Mouse (Mus musculus) embryonic facial prominence, embryonic 14.5 days (tissue): Measurements from ENCODE around the gene Fbp1. TPM values are rescaled to one million over a fixed set of nuclear protein-coding genes. Genes with fewer than 3 reads are reported as not detected.
"Not testable (repeated sequence)": the region's sequence is repeated elsewhere in the genome, so short reads cannot be mapped to it uniquely, and the experiment has no call there.

Source experiments
- ATAC-seq: fragments of 200-750 bp; cut with Nextera tagmentation; 2 replicates; pipeline ENCODE4 v1.8.0; 2017; ENCODE audit warnings: low read depth, moderate number of reproducible peaks, moderate TSS enrichment
- DNase-seq: peaks from one replicate; pipeline ENCODE4 v3.0.0-alpha.2; 2015; ENCODE audit warnings: low spot score
- H3K27ac ChIP-seq: fragments of 300-500 bp; sonication (generic); replicated peaks from 2 replicates; pipeline ENCODE4 v1.5.1; 2014; ENCODE audit warnings: low read depth, mild to moderate bottlenecking, low read length, moderate library complexity
- H3K27me3 ChIP-seq: fragments of 300-500 bp; sonication (generic); replicated peaks from 2 replicates; pipeline ENCODE4 v1.6.1; 2014; ENCODE audit warnings: low read length; ENCODE audit not compliant: control insufficient read depth, insufficient read depth
- H3K36me3 ChIP-seq: fragments of 300-500 bp; sonication (generic); 2 replicates; pipeline ENCODE4 v1.6.1; 2014; ENCODE audit warnings: low read length, mixed read lengths; ENCODE audit not compliant: control insufficient read depth, insufficient read depth
- H3K4me1 ChIP-seq: fragments of 300-500 bp; sonication (generic); 2 replicates; pipeline ENCODE4 v1.6.1; 2014; ENCODE audit warnings: antibody characterized with exemption, low read length; ENCODE audit not compliant: control insufficient read depth, insufficient read depth
- H3K4me2 ChIP-seq: fragments of 300-500 bp; sonication (generic); 2 replicates; pipeline ENCODE4 v1.6.1; 2014; ENCODE audit warnings: low read depth, mild to moderate bottlenecking, low read length, moderate library complexity, mixed read lengths
- H3K4me3 ChIP-seq: fragments of 300-500 bp; sonication (generic); 2 replicates; pipeline ENCODE4 v1.5.1; 2014; ENCODE audit warnings: low read depth, mild to moderate bottlenecking, low read length
- H3K9ac ChIP-seq: fragments of 300-500 bp; sonication (generic); 2 replicates; pipeline ENCODE4 v1.6.1; 2014; ENCODE audit warnings: low read depth, mild to moderate bottlenecking, low read length, moderate library complexity, mixed read lengths
- H3K9me3 ChIP-seq: fragments of 300-500 bp; sonication (generic); 2 replicates; pipeline ENCODE4 v1.6.1; 2016; ENCODE audit warnings: low read length; ENCODE audit not compliant: control insufficient read depth
- WGBS: fragments of 180-500 bp; shearing (Covaris S2); extraction: QIAGEN DNeasy Blood & Tissue Kit; methylation state at CpG from one replicate; pipeline ENCODE4 v1.1.7; 2014; 5-methylcytosine and 5-hydroxymethylcytosine counted together
- polyA plus RNA-seq: library from polyadenylated mRNA; unstranded; fragments of >200 nt; fragmentation: Nextera tagmentation; extraction: Ambion mirVana; gene quantifications from 2 replicates; pipeline ENCODE4 v1.2.1, GENCODE M21; 2014

Gene Fbp1
- 1.2 and 2.0 TPM in 2 replicates for polyA plus RNA-seq

DNA sequence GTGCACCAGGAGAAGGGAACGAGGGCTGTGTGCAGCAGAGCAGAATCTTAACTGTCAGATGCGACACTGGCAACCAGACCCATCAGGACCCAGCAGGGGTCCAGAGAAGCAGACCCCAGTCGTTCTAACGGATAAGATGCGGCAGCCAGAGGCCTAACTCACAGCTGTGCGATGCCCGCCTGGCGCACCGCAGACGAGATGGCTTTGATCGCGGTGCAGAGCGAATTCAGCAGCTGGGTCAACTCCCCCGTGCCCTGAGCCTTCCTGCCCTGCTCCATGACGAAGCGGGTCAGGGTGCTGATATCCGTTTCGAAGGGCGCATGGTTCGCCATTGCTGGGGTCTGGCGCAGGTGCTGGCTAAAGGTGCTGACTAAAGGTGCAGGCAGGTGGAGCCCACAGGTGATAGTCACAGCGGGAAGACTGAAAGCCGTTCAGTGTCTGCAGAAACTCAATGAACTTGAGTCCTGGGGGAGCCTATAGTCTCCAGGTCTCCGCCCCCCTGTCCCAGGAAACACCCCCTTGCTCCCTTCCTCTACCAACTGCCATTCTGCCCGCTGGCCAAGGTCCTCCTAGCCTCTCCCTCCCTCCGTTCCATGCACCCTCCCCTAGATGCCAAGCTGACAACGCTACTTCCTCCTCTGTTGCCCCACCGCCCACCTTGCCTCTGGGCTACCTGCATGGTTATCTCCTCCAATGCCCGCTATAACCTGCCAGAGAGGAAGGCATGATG is at the start of gene Fbp1:
Fbp1 (minus strand) TSS at position 571 of the 730 bp plus-strand sequence.
- peaks cover 37% of the 10 kb centered on the region for H3K27me3 ChIP-seq
- H3K27ac ChIP-seq, result no peak within 1 kb of the TSS
- peaks cover 4% of the 10 kb centered on the region for H3K4me1 ChIP-seq
- H3K9ac ChIP-seq, result 0 out of 2 replicates have a peak within 1 kb of the TSS, but pooled peaks have one; percentile 41
- H3K4me2 ChIP-seq, result peak within 1 kb of the TSS; percentile 50
- 4% methylated on average over 27 of the region's 29 CpGs for WGBS
- ATAC-seq (no peak), DNase-seq (no peak)
- H3K36me3 ChIP-seq, result no peaks in the 10 kb centered on the region
- peak within 1 kb of the TSS; percentile 26 for H3K4me3 ChIP-seq
- no peaks in the 10 kb centered on the region for H3K9me3 ChIP-seq

DNA sequence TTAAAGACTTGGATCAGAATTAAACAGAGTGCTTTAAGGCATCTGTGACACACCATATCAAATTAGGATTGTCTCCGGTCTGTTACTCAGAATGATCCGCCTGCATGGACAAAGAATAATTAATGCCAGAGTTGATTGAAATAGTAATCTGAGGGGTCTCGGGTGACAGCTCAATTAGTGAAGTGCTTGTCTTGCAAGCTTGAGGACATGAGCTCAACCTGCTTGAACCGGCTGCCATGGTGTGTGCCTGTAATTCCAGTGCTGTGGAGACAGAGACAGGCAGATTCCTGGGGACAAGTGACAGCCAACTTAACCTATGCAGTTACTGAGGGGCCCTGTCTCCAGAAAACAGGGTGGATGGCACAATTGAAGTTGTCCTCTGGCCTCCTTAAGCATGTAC is 44.4 kb upstream of the Fbp1 start:
- no peak for ATAC-seq
- no peak for DNase-seq
- Histone ChIP-seq H3K27ac (no peak overlapping the region), H3K27me3 (no peaks in the 10 kb centered on the region), H3K36me3 (no peaks in the 10 kb centered on the region), H3K4me1 (no peaks in the 10 kb centered on the region), H3K4me3 (no peak overlapping the region), H3K9ac (no peak overlapping the region), H3K4me2 (no peak overlapping the region), H3K9me3 (no peaks in the 10 kb centered on the region)
- 43% methylated on average over 4 of the region's 4 CpGs for WGBS

DNA sequence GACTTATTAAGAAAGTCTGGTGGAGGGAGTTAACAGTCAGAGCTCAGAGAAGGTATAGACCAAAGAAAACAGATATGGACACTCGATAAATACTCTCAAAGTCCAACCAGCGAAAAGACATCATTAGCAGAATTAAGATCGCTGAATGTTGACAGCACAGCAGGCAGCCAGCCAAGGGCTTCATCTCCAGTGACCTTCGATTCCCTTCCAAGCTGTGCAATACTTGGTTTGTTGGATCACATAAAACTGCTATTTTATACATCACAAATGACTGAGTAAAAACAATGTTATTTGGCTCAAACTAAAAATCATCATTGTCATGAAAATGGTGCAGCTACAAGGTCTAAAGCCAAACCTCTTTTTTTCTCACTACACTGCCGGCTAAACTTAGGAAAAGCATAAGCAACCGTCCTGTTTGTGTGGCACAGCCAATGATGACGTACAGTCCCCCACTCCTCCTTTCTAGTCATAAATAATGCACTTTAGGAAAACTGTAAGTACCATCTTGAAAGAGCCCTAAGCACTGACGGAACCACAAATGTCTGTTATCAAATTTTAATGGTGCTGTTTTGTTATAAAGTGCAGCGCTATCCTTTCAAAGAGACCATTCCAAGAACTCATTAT is 41.8 kb upstream of the Fbp1 start:
- no peak overlapping the region for H3K9ac ChIP-seq
- no peak overlapping the region for H3K27ac ChIP-seq
- no peak overlapping the region for H3K4me3 ChIP-seq
- DNase-seq, result no peak
- no peak for ATAC-seq
- 72% methylated on average over 9 of the region's 9 CpGs for WGBS
- H3K9me3 ChIP-seq, result no peaks in the 10 kb centered on the region
- no peak overlapping the region for H3K4me2 ChIP-seq
- no peaks in the 10 kb centered on the region for H3K27me3 ChIP-seq
- H3K36me3 ChIP-seq, result no peaks in the 10 kb centered on the region
- no peaks in the 10 kb centered on the region for H3K4me1 ChIP-seq

- H3K27me3 ChIP-seq, ATAC-seq, H3K27ac ChIP-seq, H3K9ac ChIP-seq, H3K9me3 ChIP-seq, H3K36me3 ChIP-seq, H3K4me1 ChIP-seq, H3K4me2 ChIP-seq, DNase-seq, H3K4me3 ChIP-seq: not testable (repeated sequence)
- WGBS, result 92% methylated on average over 3 of the region's 3 CpGs
Measured at GRCm38 (mm10) chr13:62929144-62929543, 41.1 kb upstream of the Fbp1 start.

DNA sequence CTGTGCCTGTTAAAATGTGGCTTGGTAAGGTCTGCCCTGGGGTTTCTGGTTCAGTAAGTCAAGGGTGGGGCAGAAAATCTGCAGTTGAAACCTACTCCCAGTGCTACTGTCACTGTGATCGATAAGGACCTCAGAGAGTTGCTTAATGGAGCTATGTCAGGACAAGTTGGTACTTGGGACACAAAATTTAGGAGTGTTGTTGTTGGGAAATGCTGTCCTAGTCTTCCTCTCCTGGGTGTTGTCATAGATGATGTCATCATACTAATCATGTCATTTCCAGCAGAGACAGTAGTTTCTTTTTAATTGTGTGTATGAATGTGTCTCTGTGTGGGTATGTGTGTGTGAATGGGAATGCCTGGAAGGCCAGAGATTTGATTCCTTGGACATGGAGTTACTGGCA is 39.4 kb upstream of the Fbp1 start:
- no peak overlapping the region for H3K27ac ChIP-seq
- no peak overlapping the region for H3K9ac ChIP-seq
- H3K4me2 ChIP-seq, result no peak overlapping the region
- no peaks in the 10 kb centered on the region for H3K9me3 ChIP-seq
- H3K4me1 ChIP-seq, result peaks cover 15% of the 10 kb centered on the region
- no peak overlapping the region for H3K4me3 ChIP-seq
- no peak for ATAC-seq
- no peaks in the 10 kb centered on the region for H3K36me3 ChIP-seq
- 81% methylated on average over 1 of the region's 1 CpGs for WGBS
- no peak for DNase-seq
- H3K27me3 ChIP-seq, result no peaks in the 10 kb centered on the region

GRCm38 (mm10) chr13:62926479-62926878 is 38.4 kb upstream of the Fbp1 start:
- Histone ChIP-seq H3K4me2 (no peak overlapping the region), H3K27me3 (no peaks in the 10 kb centered on the region), H3K4me1 (peaks cover 15% of the 10 kb centered on the region), H3K9me3 (no peaks in the 10 kb centered on the region), H3K27ac (no peak overlapping the region), H3K36me3 (no peaks in the 10 kb centered on the region), H3K4me3 (no peak overlapping the region), H3K9ac (no peak overlapping the region)
- WGBS, result 62% methylated on average over 1 of the region's 1 CpGs
- peak; percentile 34; the same call in 1 of the 2 replicates for ATAC-seq
- peak; percentile 64 for DNase-seq

- WGBS, result 54% methylated on average over 8 of the region's 8 CpGs
- DNase-seq (peak; percentile 55), ATAC-seq (no peak)
- H3K4me1 ChIP-seq, result peaks cover 15% of the 10 kb centered on the region
- no peak overlapping the region for H3K4me3 ChIP-seq
- H3K9me3 ChIP-seq, result no peaks in the 10 kb centered on the region
- no peak overlapping the region for H3K9ac ChIP-seq
- no peak overlapping the region for H3K4me2 ChIP-seq
- peak overlapping the region; percentile 44; the same call in 1 of the 2 replicates for H3K27ac ChIP-seq
- no peaks in the 10 kb centered on the region for H3K36me3 ChIP-seq
- H3K27me3 ChIP-seq, result no peaks in the 10 kb centered on the region
Measured at GRCm38 (mm10) chr13:62923182-62923581, 35.1 kb upstream of the Fbp1 start.

- H3K4me3 ChIP-seq, result no peak overlapping the region
- no peak overlapping the region for H3K9ac ChIP-seq
- H3K4me2 ChIP-seq, result no peak overlapping the region
- ATAC-seq, result peak; percentile 75; the same call in 1 of the 2 replicates
- peak; percentile 64 for DNase-seq
- H3K27me3 ChIP-seq, result no peaks in the 10 kb centered on the region
- H3K36me3 ChIP-seq, result no peaks in the 10 kb centered on the region
- 74% methylated on average over 3 of the region's 3 CpGs for WGBS
- no peaks in the 10 kb centered on the region for H3K9me3 ChIP-seq
- H3K4me1 ChIP-seq, result peaks cover 15% of the 10 kb centered on the region
- H3K27ac ChIP-seq, result peak overlapping the region; percentile 44; the same call in 1 of the 2 replicates
Measured at GRCm38 (mm10) chr13:62922645-62923044, 34.6 kb upstream of the Fbp1 start.
